Mouse (Mus musculus): ENCODE measurements around the gene Gm12184.

GRCm38 (mm10) chr11:48819614-48820307 is 6.7 kb downstream of the Gm12184 start:
- TF ChIP-seq POLR2A (IDR thresholded peaks at IDR 0.05; ENCODE audit: low read depth, low read length), result no peak
- TF ChIP-seq CTCF (conservative IDR thresholded peaks at IDR 0.05; ENCODE audit: insufficient read depth, insufficient read length, low read depth, low read length), result no peak

Data from kidney, adult 2 months (tissue).